In the genomic region with DNA sequence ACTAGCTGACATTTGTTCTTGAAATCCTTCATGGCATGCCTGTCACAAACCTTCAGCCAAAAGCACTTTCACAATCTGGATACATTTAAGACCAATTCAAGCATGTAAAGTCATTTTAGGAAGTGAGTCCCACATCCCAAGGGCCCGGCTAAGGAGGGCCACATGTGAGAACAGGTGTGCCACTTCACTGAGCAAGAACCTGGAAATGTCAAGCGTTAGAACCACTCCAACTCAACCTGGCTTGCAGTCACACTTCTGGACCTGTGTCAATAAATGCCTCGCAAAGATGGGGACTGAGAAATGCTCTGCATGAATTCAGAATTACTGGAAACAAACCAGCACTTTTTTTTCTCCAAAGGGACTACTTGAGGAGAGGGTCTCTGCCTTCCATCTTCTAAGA, we compare ENCODE assay signal across 8 mouse cellular contexts. TPM values are rescaled to one million over a fixed set of nuclear protein-coding genes. Genes with fewer than 3 reads are reported as not detected.
DNase-seq lines count a peak whose midpoint lies in the region; ATAC-seq lines count a peak whose summit lies in the region.
"Had no signal": no experiment of that assay in that cellular context is flagged by ENCODE, and none has a peak within 500 bp of the region (broad histone marks: within the 10 kb centered on the region; RNA-seq: fewer than 3 reads in every experiment).

No protein-coding gene starts in this region.

- no peaks in the 10 kb centered on the region for H3K36me3 ChIP-seq in kidney, embryonic 15.5 days
- no peaks in the 10 kb centered on the region for H3K36me3 ChIP-seq in embryonic facial prominence, embryonic 15.5 days
- H3K36me3 ChIP-seq in limb, embryonic 13.5 days = no peaks in the 10 kb centered on the region
- no peaks in the 10 kb centered on the region for H3K36me3 ChIP-seq in midbrain, embryonic 13.5 days

- 0 out of 2 replicates have a peak overlapping the region, but pooled peaks have one; percentile 32 for H3K4me3 ChIP-seq in kidney, embryonic 15.5 days (replicated peaks)
- peak overlapping the region; percentile 30; the same call in 1 of the 2 replicates for H3K4me3 ChIP-seq in embryonic facial prominence, embryonic 15.5 days (replicated peaks)
- H3K4me3 ChIP-seq in limb, embryonic 13.5 days = no peak overlapping the region
- H3K4me3 ChIP-seq in midbrain, embryonic 13.5 days (replicated peaks) = no peak overlapping the region

- no peak for DNase-seq in kidney, postnatal 10 days
- peak; percentile 63 for DNase-seq in lung, postnatal 36 days
- no peak for DNase-seq in T-cell, adult 2 months (ENCODE audit: low spot score)

- H3K27ac ChIP-seq in kidney, embryonic 15.5 days = peak overlapping the region; percentile 78
- peak overlapping the region; percentile 78 for H3K27ac ChIP-seq in embryonic facial prominence, embryonic 15.5 days (replicated peaks)
- peak overlapping the region; percentile 84 for H3K27ac ChIP-seq in limb, embryonic 13.5 days
- H3K27ac ChIP-seq in midbrain, embryonic 13.5 days = no peak overlapping the region
- H3K27ac ChIP-seq: macrophage had no signal

- H3K27me3 ChIP-seq in kidney, embryonic 15.5 days = no peaks in the 10 kb centered on the region
- H3K27me3 ChIP-seq in embryonic facial prominence, embryonic 15.5 days = no peaks in the 10 kb centered on the region
- H3K27me3 ChIP-seq in limb, embryonic 13.5 days = no peaks in the 10 kb centered on the region
- no peaks in the 10 kb centered on the region for H3K27me3 ChIP-seq in midbrain, embryonic 13.5 days

- peaks cover 26% of the 10 kb centered on the region for H3K4me1 ChIP-seq in kidney, embryonic 15.5 days
- peaks cover 13% of the 10 kb centered on the region; the same call in 1 of the 2 replicates for H3K4me1 ChIP-seq in embryonic facial prominence, embryonic 15.5 days
- H3K4me1 ChIP-seq in limb, embryonic 13.5 days = peaks cover 26% of the 10 kb centered on the region
- peaks cover 8% of the 10 kb centered on the region; the same call in 1 of the 2 replicates for H3K4me1 ChIP-seq in midbrain, embryonic 13.5 days (replicated peaks)

- no peaks in the 10 kb centered on the region for H3K9me3 ChIP-seq in kidney, embryonic 15.5 days (replicated peaks)
- H3K9me3 ChIP-seq in embryonic facial prominence, embryonic 15.5 days (replicated peaks) = no peaks in the 10 kb centered on the region
- no peaks in the 10 kb centered on the region for H3K9me3 ChIP-seq in limb, embryonic 13.5 days
- H3K9me3 ChIP-seq in midbrain, embryonic 13.5 days = no peaks in the 10 kb centered on the region

- no peak overlapping the region for H3K9ac ChIP-seq in kidney, embryonic 15.5 days
- no peak overlapping the region for H3K9ac ChIP-seq in embryonic facial prominence, embryonic 15.5 days
- H3K9ac ChIP-seq in limb, embryonic 13.5 days = no peak overlapping the region
- no peak overlapping the region for H3K9ac ChIP-seq in midbrain, embryonic 13.5 days (replicated peaks)

- WGBS in kidney, embryonic 15.5 days = 58% methylated on average over 3 of the region's 3 CpGs
- WGBS in embryonic facial prominence, embryonic 15.5 days = 36% methylated on average over 3 of the region's 3 CpGs
- 47% methylated on average over 3 of the region's 3 CpGs for WGBS in limb, embryonic 13.5 days
- 87% methylated on average over 3 of the region's 3 CpGs for WGBS in midbrain, embryonic 13.5 days

- ATAC-seq in kidney, embryonic 15.5 days (replicated peaks; ENCODE audit: low FRiP score) = no peak
- ATAC-seq in embryonic facial prominence, embryonic 15.5 days (ENCODE audit: insufficient number of reproducible peaks, low FRiP score, low TSS enrichment, low read depth) = no peak
- no peak for ATAC-seq in limb, embryonic 13.5 days (ENCODE audit: low FRiP score, low read depth)
- ATAC-seq in midbrain, embryonic 13.5 days = no peak

- H3K4me2 ChIP-seq in kidney, embryonic 15.5 days = no peak overlapping the region
- H3K4me2 ChIP-seq in embryonic facial prominence, embryonic 15.5 days (replicated peaks) = peak overlapping the region; percentile 44
- H3K4me2 ChIP-seq in limb, embryonic 13.5 days (replicated peaks) = peak overlapping the region; percentile 56
- no peak overlapping the region for H3K4me2 ChIP-seq in midbrain, embryonic 13.5 days (replicated peaks)

RNA-seq across cellular contexts. Expression of gene Cavin2, which starts 0.7 kb away (rescaled TPM):
- 28.9 and 33.3 TPM in 2 replicates for polyA plus RNA-seq in kidney, embryonic 15.5 days (2015; fragmentation: Nextera tagmentation; extraction: Ambion mirVana)
- polyA plus RNA-seq in embryonic facial prominence, embryonic 15.5 days (2015; fragmentation: Nextera tagmentation; extraction: Ambion mirVana) = 43.3 and 50.5 TPM in 2 replicates
- polyA plus RNA-seq in limb, embryonic 13.5 days (2015; fragmentation: Nextera tagmentation; extraction: Ambion mirVana) = 26.8 TPM in 2 replicates
- polyA plus RNA-seq in midbrain, embryonic 13.5 days (2015; fragmentation: Nextera tagmentation; extraction: Ambion mirVana) = 3.2 and 4.2 TPM in 2 replicates

Comparison
In these comparisons a context has a peak if more than half of its experiments do, and no peak if none do; other contexts are left out.
1. H3K4me2 ChIP-seq: peak in embryonic facial prominence, embryonic 15.5 days (single experiment) and limb, embryonic 13.5 days (single experiment); none in kidney, embryonic 15.5 days (single experiment) and midbrain, embryonic 13.5 days (single experiment).
2. H3K4me3 ChIP-seq: peak in kidney, embryonic 15.5 days (single experiment) and embryonic facial prominence, embryonic 15.5 days (single experiment); none in limb, embryonic 13.5 days (single experiment) and midbrain, embryonic 13.5 days (single experiment).